Mouse (Mus musculus): ENCODE data around the gene Acsl1. TPM values are rescaled to one million over a fixed set of nuclear protein-coding genes. Genes with fewer than 3 reads are reported as not detected.

Acsl1 gene
- polyA plus RNA-seq, 1 experiment from 2014 or later = 20.3 TPM

- Histone ChIP-seq H3K9ac (ENCODE audit: low read length) (no peak overlapping the region), H3K4me2 (ENCODE audit: low read depth, low read length) (no peak overlapping the region), H3K27me3 (ENCODE audit: control insufficient read depth, insufficient read depth, low read depth, low read length) (no peaks in the 10 kb centered on the region), H3K36me3 (ENCODE audit: control insufficient read depth, insufficient read depth, low read length) (no peaks in the 10 kb centered on the region), H3K27ac (ENCODE audit: low read length) (no peak overlapping the region), H3K9me3 (ENCODE audit: control insufficient read depth, low read length) (no peaks in the 10 kb centered on the region), H3K4me1 (replicated peaks; ENCODE audit: control insufficient read depth, insufficient read depth, low read length) (peaks cover 8% of the 10 kb centered on the region), H3K4me3 (ENCODE audit: low read length) (no peak overlapping the region)
- no peak for ATAC-seq (ENCODE audit: low read depth)
- 57% methylated on average over 15 of the region's 15 CpGs for WGBS
These were observed 26.6 kb downstream of the Acsl1 start for GRCm38 (mm10) chr8:46497314-46498011.

GRCm38 (mm10) chr8:46499376-46500061 lies 28.7 kb downstream of the Acsl1 start:
- peak; percentile 49 for ATAC-seq (ENCODE audit: low read depth)
- H3K36me3 ChIP-seq (ENCODE audit: control insufficient read depth, insufficient read depth, low read length) = no peaks in the 10 kb centered on the region
- no peaks in the 10 kb centered on the region for H3K27me3 ChIP-seq (ENCODE audit: control insufficient read depth, insufficient read depth, low read depth, low read length)
- H3K4me2 ChIP-seq (ENCODE audit: low read depth, low read length) = peak overlapping the region; percentile 17; the same call in 1 of the 2 replicates
- WGBS = 39% methylated on average over 19 of the region's 19 CpGs
- no peak overlapping the region for H3K4me3 ChIP-seq (ENCODE audit: low read length)
- no peak overlapping the region for H3K27ac ChIP-seq (ENCODE audit: low read length)
- no peaks in the 10 kb centered on the region for H3K9me3 ChIP-seq (ENCODE audit: control insufficient read depth, low read length)
- peaks cover 19% of the 10 kb centered on the region for H3K4me1 ChIP-seq (replicated peaks; ENCODE audit: control insufficient read depth, insufficient read depth, low read length)
- no peak overlapping the region for H3K9ac ChIP-seq (ENCODE audit: low read length)

- Histone ChIP-seq H3K36me3 (ENCODE audit: control insufficient read depth, insufficient read depth, low read length) (no peaks in the 10 kb centered on the region), H3K4me3 (ENCODE audit: low read length) (peak overlapping the region; percentile 42), H3K9ac (ENCODE audit: low read length) (peak overlapping the region; percentile 6), H3K27me3 (ENCODE audit: control insufficient read depth, insufficient read depth, low read depth, low read length) (no peaks in the 10 kb centered on the region), H3K9me3 (ENCODE audit: control insufficient read depth, low read length) (no peaks in the 10 kb centered on the region), H3K4me2 (ENCODE audit: low read depth, low read length) (peak overlapping the region; percentile 51), H3K4me1 (replicated peaks; ENCODE audit: control insufficient read depth, insufficient read depth, low read length) (peaks cover 22% of the 10 kb centered on the region), H3K27ac (ENCODE audit: low read length) (no peak overlapping the region)
- 14% methylated on average over 19 of the region's 19 CpGs for WGBS
- ATAC-seq (ENCODE audit: low read depth) = peak; percentile 44; the same call in 1 of the 2 replicates
These were observed 31.7 kb downstream of the Acsl1 start for GRCm38 (mm10) chr8:46502333-46503071.

GRCm38 (mm10) chr8:46503072-46503695 lies 32.3 kb downstream of the Acsl1 start:
- Histone ChIP-seq H3K4me1 (replicated peaks; ENCODE audit: control insufficient read depth, insufficient read depth, low read length) (peaks cover 22% of the 10 kb centered on the region), H3K27ac (ENCODE audit: low read length) (no peak overlapping the region), H3K4me2 (ENCODE audit: low read depth, low read length) (peak overlapping the region; percentile 51), H3K27me3 (ENCODE audit: control insufficient read depth, insufficient read depth, low read depth, low read length) (no peaks in the 10 kb centered on the region), H3K9me3 (ENCODE audit: control insufficient read depth, low read length) (no peaks in the 10 kb centered on the region), H3K9ac (ENCODE audit: low read length) (peak overlapping the region; percentile 6; the same call in 1 of the 2 replicates), H3K4me3 (ENCODE audit: low read length) (peak overlapping the region; percentile 42), H3K36me3 (ENCODE audit: control insufficient read depth, insufficient read depth, low read length) (no peaks in the 10 kb centered on the region)
- ATAC-seq (ENCODE audit: low read depth) = peak; percentile 30; the same call in 1 of the 2 replicates
- 56% methylated on average over 12 of the region's 12 CpGs for WGBS

DNA sequence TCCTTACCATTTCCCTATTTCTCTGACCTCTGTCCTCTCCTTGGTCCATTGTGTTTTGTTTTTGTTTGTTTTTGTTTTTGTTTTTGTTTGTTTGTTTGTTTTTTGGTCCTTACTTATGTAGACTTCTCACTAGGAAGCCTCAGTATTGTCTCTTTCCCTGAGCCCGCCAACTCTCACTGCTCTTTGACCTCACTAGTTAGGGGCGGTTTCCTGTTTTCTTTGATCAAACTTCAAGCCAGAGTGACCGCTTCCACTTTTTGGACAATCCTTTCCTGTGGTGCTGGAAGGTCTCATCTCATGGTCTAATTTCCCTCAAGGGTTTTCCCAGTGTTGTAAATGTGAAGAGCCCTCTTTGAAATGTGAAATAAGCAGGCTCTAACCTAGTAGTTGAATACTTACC lies 33.4 kb downstream of the Acsl1 start:
- Histone ChIP-seq H3K27me3 (ENCODE audit: control insufficient read depth, insufficient read depth, low read depth, low read length) (no peaks in the 10 kb centered on the region), H3K4me2 (ENCODE audit: low read depth, low read length) (no peak overlapping the region), H3K9ac (ENCODE audit: low read length) (no peak overlapping the region), H3K36me3 (ENCODE audit: control insufficient read depth, insufficient read depth, low read length) (no peaks in the 10 kb centered on the region), H3K9me3 (ENCODE audit: control insufficient read depth, low read length) (no peaks in the 10 kb centered on the region), H3K4me3 (ENCODE audit: low read length) (no peak overlapping the region), H3K4me1 (replicated peaks; ENCODE audit: control insufficient read depth, insufficient read depth, low read length) (peaks cover 22% of the 10 kb centered on the region), H3K27ac (ENCODE audit: low read length) (no peak overlapping the region)
- 67% methylated on average over 3 of the region's 3 CpGs for WGBS
- ATAC-seq (ENCODE audit: low read depth) = no peak

GRCm38 (mm10) chr8:46508488-46509395 lies 37.9 kb downstream of the Acsl1 start:
- H3K4me2 ChIP-seq (ENCODE audit: low read depth, low read length) = no peak overlapping the region
- WGBS = 69% methylated on average over 14 of the region's 14 CpGs
- 0 out of 2 replicates have a peak overlapping the region, but pooled peaks have one; percentile 5 for H3K27ac ChIP-seq (ENCODE audit: low read length)

GRCm38 (mm10) chr8:46509474-46509873 lies 38.6 kb downstream of the Acsl1 start:
- WGBS = 86% methylated on average over 3 of the region's 3 CpGs
- peaks cover 5% of the 10 kb centered on the region; the same call in 1 of the 2 replicates for H3K4me1 ChIP-seq (replicated peaks; ENCODE audit: control insufficient read depth, insufficient read depth, low read length)
- H3K4me3 ChIP-seq (ENCODE audit: low read length) = no peak overlapping the region
- no peaks in the 10 kb centered on the region for H3K36me3 ChIP-seq (ENCODE audit: control insufficient read depth, insufficient read depth, low read length)
- no peak for ATAC-seq (ENCODE audit: low read depth)
- no peak overlapping the region for H3K27ac ChIP-seq (ENCODE audit: low read length)
- no peaks in the 10 kb centered on the region for H3K27me3 ChIP-seq (ENCODE audit: control insufficient read depth, insufficient read depth, low read depth, low read length)
- no peaks in the 10 kb centered on the region for H3K9me3 ChIP-seq (ENCODE audit: control insufficient read depth, low read length)
- no peak overlapping the region for H3K4me2 ChIP-seq (ENCODE audit: low read depth, low read length)
- H3K9ac ChIP-seq (ENCODE audit: low read length) = no peak overlapping the region

More at GRCm38 (mm10) chr8:46508488-46509395, 37.9 kb downstream of the Acsl1 start:
- no peaks in the 10 kb centered on the region for H3K36me3 ChIP-seq (ENCODE audit: control insufficient read depth, insufficient read depth, low read length)
- no peaks in the 10 kb centered on the region for H3K27me3 ChIP-seq (ENCODE audit: control insufficient read depth, insufficient read depth, low read depth, low read length)
- no peak overlapping the region for H3K9ac ChIP-seq (ENCODE audit: low read length)
- ATAC-seq (ENCODE audit: low read depth) = 0 out of 2 replicates have a peak, but pooled peaks have one; percentile 26
- H3K4me1 ChIP-seq (replicated peaks; ENCODE audit: control insufficient read depth, insufficient read depth, low read length) = peaks cover 5% of the 10 kb centered on the region; the same call in 1 of the 2 replicates
- no peak overlapping the region for H3K4me3 ChIP-seq (ENCODE audit: low read length)
- no peaks in the 10 kb centered on the region for H3K9me3 ChIP-seq (ENCODE audit: control insufficient read depth, low read length)

DNA sequence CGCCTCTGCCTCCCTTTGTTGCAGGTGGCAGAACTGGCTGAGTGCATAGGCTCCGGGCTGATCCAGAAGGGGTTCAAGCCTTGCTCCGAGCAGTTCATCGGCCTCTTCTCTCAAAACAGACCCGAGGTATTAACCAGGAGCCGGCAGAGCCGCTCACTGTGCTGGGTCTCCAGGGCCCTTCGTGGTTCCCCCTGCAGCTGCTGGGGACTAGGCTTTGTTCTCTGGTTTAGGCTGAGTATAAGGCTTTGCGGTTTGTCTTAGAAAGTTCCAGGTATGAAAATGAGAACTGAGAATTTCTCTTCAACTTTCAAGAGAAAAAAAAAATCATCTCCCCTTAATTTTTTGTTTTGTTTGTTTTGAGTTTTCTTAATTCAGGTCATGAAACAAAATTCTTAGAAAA lies 40.5 kb downstream of the Acsl1 start:
- Histone ChIP-seq H3K4me1 (replicated peaks; ENCODE audit: control insufficient read depth, insufficient read depth, low read length) (0 out of 2 replicates have a peak, but pooled peaks cover 2% of the 10 kb centered on the region), H3K9me3 (ENCODE audit: control insufficient read depth, low read length) (no peaks in the 10 kb centered on the region), H3K4me2 (ENCODE audit: low read depth, low read length) (no peak overlapping the region), H3K36me3 (ENCODE audit: control insufficient read depth, insufficient read depth, low read length) (no peaks in the 10 kb centered on the region), H3K27ac (ENCODE audit: low read length) (no peak overlapping the region), H3K4me3 (ENCODE audit: low read length) (no peak overlapping the region), H3K27me3 (ENCODE audit: control insufficient read depth, insufficient read depth, low read depth, low read length) (no peaks in the 10 kb centered on the region), H3K9ac (ENCODE audit: low read length) (no peak overlapping the region)
- no peak for ATAC-seq (ENCODE audit: low read depth)
- WGBS = 86% methylated on average over 9 of the region's 9 CpGs
